Mouse (Mus musculus): ENCODE data around the gene Inpp5b. TPM values are rescaled to one million over a fixed set of nuclear protein-coding genes. Genes with fewer than 3 reads are reported as not detected.
"Not testable (repeated sequence)": the region's sequence is repeated elsewhere in the genome, so short reads cannot be mapped to it uniquely, and the experiment has no call there.

Gene Inpp5b
- 10 to 100 TPM; 10.3 to 10.5 TPM for total RNA-seq (2021)

- DNase-seq = peak; percentile 79
Observed at GRCm38 (mm10) chr4:124741376-124742343, at the start of gene Inpp5b. Gene Inpp5b (plus strand): TSS chr4:124741850.

- no peak for DNase-seq
Observed at GRCm38 (mm10) chr4:124692416-124692861, 49.2 kb upstream of the Inpp5b start.

- peak; percentile 86 for DNase-seq
Observed at GRCm38 (mm10) chr4:124693135-124693894, 48.3 kb upstream of the Inpp5b start, which contains the start of gene Utp11. Gene Utp11 (minus strand): TSS chr4:124693600.

GRCm38 (mm10) chr4:124694572-124694971 lies 47.1 kb upstream of the Inpp5b start:
- no peak for DNase-seq

GRCm38 (mm10) chr4:124695786-124696516 lies 45.7 kb upstream of the Inpp5b start:
- DNase-seq = no peak

- no peak for DNase-seq
Observed at GRCm38 (mm10) chr4:124699791-124700190, 41.9 kb upstream of the Inpp5b start.

- peak; percentile 78 for DNase-seq
Observed at GRCm38 (mm10) chr4:124700248-124700971, 41.2 kb upstream of the Inpp5b start, which contains the start of gene Fhl3. Gene Fhl3 (plus strand): TSS chr4:124700701.

GRCm38 (mm10) chr4:124701052-124701845 lies 40.4 kb upstream of the Inpp5b start:
- peak; percentile 67 for DNase-seq

- DNase-seq = peak; percentile 38
Observed at GRCm38 (mm10) chr4:124701916-124702315, 39.7 kb upstream of the Inpp5b start.

GRCm38 (mm10) chr4:124703406-124703805 lies 38.2 kb upstream of the Inpp5b start:
- peak; percentile 34 for DNase-seq

- peak; percentile 46 for DNase-seq
Observed at GRCm38 (mm10) chr4:124703881-124704796, 37.5 kb upstream of the Inpp5b start.

GRCm38 (mm10) chr4:124704797-124705474 lies 36.7 kb upstream of the Inpp5b start:
- peak; percentile 68 for DNase-seq

GRCm38 (mm10) chr4:124705661-124706269 lies 35.9 kb upstream of the Inpp5b start:
- no peak for DNase-seq

- not testable (repeated sequence) for DNase-seq
Observed at GRCm38 (mm10) chr4:124707381-124708199, 34.1 kb upstream of the Inpp5b start.

- DNase-seq = not testable (repeated sequence)
Observed at GRCm38 (mm10) chr4:124708200-124708517, 33.5 kb upstream of the Inpp5b start.

- peak; percentile 94 for DNase-seq
Observed at GRCm38 (mm10) chr4:124708518-124709477, 32.9 kb upstream of the Inpp5b start.

Data from heart, postnatal 4 days (tissue).